Mouse (Mus musculus) hindbrain, embryonic 12.5 days (tissue): Measurements from ENCODE around the gene Klhl5. TPM values are rescaled to one million over a fixed set of nuclear protein-coding genes. Genes with fewer than 3 reads are reported as not detected.

ENCODE experiments used
- ATAC-seq: fragments of 200-750 bp; cut with Nextera tagmentation; 2 replicates; pipeline ENCODE4 v1.8.0; 2017; ENCODE audit warnings: moderate TSS enrichment; ENCODE audit not compliant: low FRiP score
- H3K27ac ChIP-seq: fragments of 300-500 bp; sonication (generic); 2 replicates; pipeline ENCODE4 v1.5.1; 2016; ENCODE audit warnings: mild to moderate bottlenecking
- H3K27me3 ChIP-seq: fragments of 300-500 bp; sonication (generic); 2 replicates; pipeline ENCODE4 v1.6.1; 2016; ENCODE audit warnings: mild to moderate bottlenecking
- H3K36me3 ChIP-seq: fragments of 300-500 bp; sonication (generic); 2 replicates; pipeline ENCODE4 v1.6.1; 2016; ENCODE audit warnings: mild to moderate bottlenecking
- H3K4me1 ChIP-seq: fragments of 300-500 bp; sonication (generic); 2 replicates; pipeline ENCODE4 v1.6.1; 2016
- H3K4me2 ChIP-seq: fragments of 300-500 bp; sonication (generic); replicated peaks from 2 replicates; pipeline ENCODE4 v1.6.1; 2016; ENCODE audit warnings: mild to moderate bottlenecking
- H3K4me3 ChIP-seq: fragments of 300-500 bp; sonication (generic); 2 replicates; pipeline ENCODE4 v1.5.1; 2016; ENCODE audit warnings: mild to moderate bottlenecking
- H3K9ac ChIP-seq: fragments of 300-500 bp; sonication (generic); 2 replicates; pipeline ENCODE4 v1.6.1; 2016; ENCODE audit warnings: mild to moderate bottlenecking, moderate library complexity
- H3K9me3 ChIP-seq: fragments of 300-500 bp; sonication (generic); replicated peaks from 2 replicates; pipeline ENCODE4 v1.6.1; 2016; ENCODE audit warnings: mild to moderate bottlenecking
- WGBS: fragments of 180-500 bp; shearing (Covaris S2); methylation state at CpG from one replicate; pipeline ENCODE4 v1.1.7; 2016; 5-methylcytosine and 5-hydroxymethylcytosine counted together
- polyA plus RNA-seq: library from polyadenylated mRNA; unstranded; fragments of >200 nt; fragmentation: Nextera tagmentation; extraction: Ambion mirVana; gene quantifications from 2 replicates; pipeline ENCODE4 v1.2.1, GENCODE M21; 2016

The Klhl5 gene
- polyA plus RNA-seq, 1 experiment from 2014 or later: 33.7 TPM

GRCm38 (mm10) chr5:65130528-65131210 is 23.3 kb downstream of the Klhl5 start:
- Histone ChIP-seq H3K27me3 (no peaks in the 10 kb centered on the region), H3K9ac (peak overlapping the region; percentile 55), H3K36me3 (no peaks in the 10 kb centered on the region), H3K9me3 (no peaks in the 10 kb centered on the region), H3K4me3 (peak overlapping the region; percentile 53), H3K4me2 (peak overlapping the region; percentile 66), H3K4me1 (no peaks in the 10 kb centered on the region; the same call in 1 of the 2 replicates), H3K27ac (peak overlapping the region; percentile 78)
- WGBS: 4% methylated on average over 12 of the region's 12 CpGs
- peak; percentile 95 for ATAC-seq

GRCm38 (mm10) chr5:65131211-65131879 is 24.0 kb downstream of the Klhl5 start:
- ATAC-seq: peak; percentile 20; the same call in 1 of the 2 replicates
- Histone ChIP-seq H3K27me3 (no peaks in the 10 kb centered on the region), H3K9me3 (no peaks in the 10 kb centered on the region), H3K27ac (peak overlapping the region; percentile 78), H3K4me1 (no peaks in the 10 kb centered on the region; the same call in none of the 2 replicates), H3K4me2 (peak overlapping the region; percentile 66), H3K9ac (peak overlapping the region; percentile 55), H3K4me3 (peak overlapping the region; percentile 53), H3K36me3 (no peaks in the 10 kb centered on the region)
- whole genome bisulfite sequencing: 10% methylated on average over 20 of the region's 20 CpGs

- 85% methylated on average over 7 of the region's 7 CpGs for WGBS
- Histone ChIP-seq H3K27me3 (no peaks in the 10 kb centered on the region), H3K9ac (no peak overlapping the region), H3K4me2 (no peak overlapping the region), H3K9me3 (no peaks in the 10 kb centered on the region), H3K4me3 (no peak overlapping the region), H3K27ac (no peak overlapping the region), H3K36me3 (0 out of 2 replicates have a peak, but pooled peaks cover under 1% of the 10 kb centered on the region), H3K4me1 (no peaks in the 10 kb centered on the region; the same call in none of the 2 replicates)
- ATAC-seq: no peak
These were observed 28.8 kb downstream of the Klhl5 start for GRCm38 (mm10) chr5:65136159-65136558.

- Histone ChIP-seq H3K27ac (no peak overlapping the region), H3K4me2 (no peak overlapping the region), H3K9ac (no peak overlapping the region), H3K9me3 (no peaks in the 10 kb centered on the region), H3K36me3 (peaks cover 7% of the 10 kb centered on the region), H3K4me3 (no peak overlapping the region), H3K27me3 (no peaks in the 10 kb centered on the region), H3K4me1 (no peaks in the 10 kb centered on the region; the same call in 1 of the 2 replicates)
- no peak for ATAC-seq
- WGBS: 92% methylated on average over 6 of the region's 6 CpGs
These were observed 29.7 kb downstream of the Klhl5 start for GRCm38 (mm10) chr5:65137073-65137472.

GRCm38 (mm10) chr5:65141242-65141641 is 33.9 kb downstream of the Klhl5 start:
- no peak for ATAC-seq
- Histone ChIP-seq H3K27me3 (no peaks in the 10 kb centered on the region), H3K4me3 (no peak overlapping the region), H3K27ac (no peak overlapping the region), H3K4me2 (no peak overlapping the region), H3K9me3 (no peaks in the 10 kb centered on the region), H3K36me3 (peaks cover 22% of the 10 kb centered on the region), H3K9ac (no peak overlapping the region), H3K4me1 (no peaks in the 10 kb centered on the region)
- WGBS: 93% methylated on average over 8 of the region's 8 CpGs

GRCm38 (mm10) chr5:65142247-65142646 is 34.9 kb downstream of the Klhl5 start:
- 69% methylated on average over 6 of the region's 6 CpGs for WGBS
- Histone ChIP-seq H3K27me3 (no peaks in the 10 kb centered on the region), H3K4me1 (no peaks in the 10 kb centered on the region), H3K9ac (no peak overlapping the region), H3K9me3 (no peaks in the 10 kb centered on the region), H3K4me2 (no peak overlapping the region), H3K27ac (no peak overlapping the region), H3K4me3 (no peak overlapping the region), H3K36me3 (peaks cover 22% of the 10 kb centered on the region)
- no peak for ATAC-seq

GRCm38 (mm10) chr5:65145499-65146101 is 38.3 kb downstream of the Klhl5 start:
- ATAC-seq: no peak
- H3K4me3 ChIP-seq: no peak overlapping the region
- H3K4me1 ChIP-seq: no peaks in the 10 kb centered on the region
- H3K9me3 ChIP-seq: no peaks in the 10 kb centered on the region
- no peak overlapping the region for H3K9ac ChIP-seq
- WGBS: 85% methylated on average over 9 of the region's 9 CpGs
- H3K36me3 ChIP-seq: peaks cover 39% of the 10 kb centered on the region
- H3K27me3 ChIP-seq: no peaks in the 10 kb centered on the region
- H3K27ac ChIP-seq: no peak overlapping the region
- H3K4me2 ChIP-seq: no peak overlapping the region

GRCm38 (mm10) chr5:65146749-65147148 is 39.4 kb downstream of the Klhl5 start:
- peaks cover 33% of the 10 kb centered on the region for H3K36me3 ChIP-seq
- H3K9me3 ChIP-seq: no peaks in the 10 kb centered on the region
- no peaks in the 10 kb centered on the region for H3K27me3 ChIP-seq
- ATAC-seq: no peak
- no peaks in the 10 kb centered on the region for H3K4me1 ChIP-seq
- H3K9ac ChIP-seq: no peak overlapping the region
- 81% methylated on average over 6 of the region's 6 CpGs for WGBS
- H3K4me3 ChIP-seq: no peak overlapping the region
- no peak overlapping the region for H3K27ac ChIP-seq
- no peak overlapping the region for H3K4me2 ChIP-seq

- WGBS: 94% methylated on average over 6 of the region's 6 CpGs
- Histone ChIP-seq H3K36me3 (peaks cover 35% of the 10 kb centered on the region), H3K27me3 (no peaks in the 10 kb centered on the region), H3K4me1 (no peaks in the 10 kb centered on the region), H3K4me2 (no peak overlapping the region), H3K9ac (no peak overlapping the region), H3K4me3 (no peak overlapping the region), H3K27ac (no peak overlapping the region), H3K9me3 (no peaks in the 10 kb centered on the region)
- ATAC-seq: no peak
These were observed 42.4 kb downstream of the Klhl5 start for GRCm38 (mm10) chr5:65149706-65150105.

- no peak for ATAC-seq
- WGBS: 93% methylated on average over 8 of the region's 8 CpGs
- H3K36me3 ChIP-seq: peaks cover 28% of the 10 kb centered on the region
These were observed 43.1 kb downstream of the Klhl5 start for GRCm38 (mm10) chr5:65150376-65150955.

GRCm38 (mm10) chr5:65151276-65151675 is 43.9 kb downstream of the Klhl5 start:
- H3K4me1 ChIP-seq: no peaks in the 10 kb centered on the region
- no peak overlapping the region for H3K4me3 ChIP-seq
- 99% methylated on average over 3 of the region's 3 CpGs for WGBS
- H3K9ac ChIP-seq: no peak overlapping the region
- no peak for ATAC-seq
- no peak overlapping the region for H3K4me2 ChIP-seq
- H3K27me3 ChIP-seq: no peaks in the 10 kb centered on the region
- H3K36me3 ChIP-seq: peaks cover 28% of the 10 kb centered on the region
- no peaks in the 10 kb centered on the region for H3K9me3 ChIP-seq
- no peak overlapping the region for H3K27ac ChIP-seq

More at GRCm38 (mm10) chr5:65150376-65150955, 43.1 kb downstream of the Klhl5 start:
- Histone ChIP-seq H3K4me2 (no peak overlapping the region), H3K27me3 (no peaks in the 10 kb centered on the region), H3K4me3 (no peak overlapping the region), H3K27ac (no peak overlapping the region), H3K4me1 (no peaks in the 10 kb centered on the region), H3K9ac (no peak overlapping the region), H3K9me3 (no peaks in the 10 kb centered on the region)

GRCm38 (mm10) chr5:65151767-65152166 is 44.4 kb downstream of the Klhl5 start:
- no peaks in the 10 kb centered on the region for H3K4me1 ChIP-seq
- H3K27ac ChIP-seq: no peak overlapping the region
- no peaks in the 10 kb centered on the region for H3K27me3 ChIP-seq
- no peak for ATAC-seq
- no peak overlapping the region for H3K4me3 ChIP-seq
- 96% methylated on average over 5 of the region's 5 CpGs for WGBS
- H3K9me3 ChIP-seq: no peaks in the 10 kb centered on the region
- no peak overlapping the region for H3K9ac ChIP-seq
- no peak overlapping the region for H3K4me2 ChIP-seq
- peaks cover 30% of the 10 kb centered on the region for H3K36me3 ChIP-seq
